Mouse (Mus musculus): ENCODE measurements around the gene Atp2c1. TPM values are rescaled to one million over a fixed set of nuclear protein-coding genes. Genes with fewer than 3 reads are reported as not detected.

Gene Atp2c1
- 54.8 and 56.3 TPM in 2 replicates for polyA plus RNA-seq (2016; fragmentation: Nextera tagmentation; extraction: Ambion mirVana)

DNA sequence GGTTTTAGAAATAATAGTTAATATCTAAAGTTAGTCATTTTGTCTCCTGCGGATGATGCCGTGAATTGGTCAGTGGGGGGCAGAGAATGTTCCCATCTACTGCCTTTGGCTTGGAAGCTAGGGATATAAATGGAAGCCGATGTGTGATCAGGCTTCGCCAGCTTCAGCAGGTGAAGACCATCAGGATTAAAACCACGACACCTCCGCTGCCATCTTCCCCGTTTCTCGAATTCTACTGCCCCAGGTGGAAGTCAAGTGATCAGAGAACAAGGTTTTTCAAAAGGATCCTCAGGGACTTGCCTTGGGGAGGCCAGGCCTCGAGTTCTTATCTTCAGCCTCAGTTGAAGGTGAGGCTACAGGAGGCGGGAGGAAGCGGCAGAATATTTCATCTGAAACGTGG is at the start of gene Atp2c1:
Gene Atp2c1 (minus strand): TSS at position 101 of the 400 bp plus-strand sequence.
- H3K4me1 ChIP-seq: peaks cover 34% of the 10 kb centered on the region
- H3K4me3 ChIP-seq: no peak within 1 kb of the TSS
- no peaks in the 10 kb centered on the region for H3K9me3 ChIP-seq (replicated peaks)
- H3K27ac ChIP-seq (replicated peaks): no peak within 1 kb of the TSS
- no peaks in the 10 kb centered on the region for H3K36me3 ChIP-seq
- DNase-seq (ENCODE audit: low spot score): no peak
- no peaks in the 10 kb centered on the region for H3K27me3 ChIP-seq (ENCODE audit: low read depth, poor library complexity, severe bottlenecking)
- 91% methylated on average over 12 of the region's 12 CpGs for WGBS

DNA sequence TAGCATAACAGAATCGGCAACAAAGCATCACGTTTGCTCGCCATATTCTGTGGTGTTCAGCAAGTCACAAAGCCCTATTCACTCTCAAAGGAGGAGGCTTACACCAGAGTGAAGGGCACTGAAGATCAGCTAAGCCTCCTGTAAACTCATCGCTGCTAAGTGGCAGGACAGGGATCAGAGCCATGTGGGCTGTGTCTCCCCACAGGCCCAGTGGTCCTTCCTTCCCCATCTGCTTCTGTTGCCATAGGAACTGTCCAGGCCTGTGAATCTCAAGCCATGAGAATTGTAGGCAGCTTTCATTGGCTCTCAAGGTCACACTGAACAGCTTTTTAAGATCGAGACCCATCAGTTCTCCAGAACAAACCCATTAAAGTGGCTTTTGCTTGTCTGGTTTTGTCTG is 30.3 kb upstream of the Atp2c1 start:
- Histone ChIP-seq H3K4me1 (peaks cover 30% of the 10 kb centered on the region), H3K27me3 (ENCODE audit: low read depth, poor library complexity, severe bottlenecking) (no peaks in the 10 kb centered on the region), H3K36me3 (no peaks in the 10 kb centered on the region), H3K27ac (replicated peaks) (no peak overlapping the region; the same call in 1 of the 2 replicates), H3K4me3 (no peak overlapping the region), H3K9me3 (replicated peaks) (no peaks in the 10 kb centered on the region)
- DNase-seq (ENCODE audit: low spot score): no peak
- 82% methylated on average over 5 of the region's 5 CpGs for WGBS

DNA sequence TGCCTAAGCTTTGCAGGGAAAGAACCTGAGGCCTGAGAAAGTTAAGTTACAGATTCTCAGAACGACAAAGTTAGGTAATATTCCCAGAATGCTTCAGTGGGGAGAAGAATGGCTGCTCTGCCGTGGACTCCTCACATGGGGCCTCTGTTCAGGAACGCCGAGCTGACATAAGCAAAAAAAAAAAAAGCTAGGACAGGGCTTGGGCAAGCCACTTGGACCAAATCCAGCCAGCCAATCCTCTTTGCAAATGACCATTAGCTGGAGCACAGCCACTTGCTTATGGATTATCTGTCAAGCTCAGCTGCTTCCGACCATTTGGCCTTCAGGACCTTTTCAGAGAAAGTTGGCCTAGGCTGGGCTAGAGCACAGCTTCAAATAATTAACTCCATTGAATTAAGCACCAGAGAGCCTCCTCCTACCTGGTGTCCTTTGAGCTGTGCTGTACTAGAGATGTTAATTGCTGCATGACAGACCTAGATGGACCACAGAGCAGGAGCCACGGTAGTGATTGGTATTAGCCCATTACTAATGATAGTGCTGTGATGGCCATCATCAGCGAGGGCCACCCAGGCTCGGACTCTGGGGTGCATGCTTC is 29.1 kb upstream of the Atp2c1 start:
- no peaks in the 10 kb centered on the region for H3K36me3 ChIP-seq
- no peak overlapping the region for H3K27ac ChIP-seq (replicated peaks)
- DNase-seq (ENCODE audit: low spot score): no peak
- peaks cover 38% of the 10 kb centered on the region for H3K4me1 ChIP-seq
- no peak overlapping the region for H3K4me3 ChIP-seq
- no peaks in the 10 kb centered on the region for H3K9me3 ChIP-seq (replicated peaks)
- 83% methylated on average over 8 of the region's 8 CpGs for WGBS
- no peaks in the 10 kb centered on the region for H3K27me3 ChIP-seq (ENCODE audit: low read depth, poor library complexity, severe bottlenecking)

GRCm38 (mm10) chr9:105554439-105554807 is 27.3 kb upstream of the Atp2c1 start:
- Histone ChIP-seq H3K27ac (replicated peaks) (peak overlapping the region; percentile 63), H3K36me3 (no peaks in the 10 kb centered on the region), H3K4me1 (peaks cover 38% of the 10 kb centered on the region), H3K4me3 (peak overlapping the region; percentile 33; the same call in 1 of the 2 replicates), H3K27me3 (ENCODE audit: low read depth, poor library complexity, severe bottlenecking) (no peaks in the 10 kb centered on the region), H3K9me3 (replicated peaks) (no peaks in the 10 kb centered on the region)
- 75% methylated on average over 7 of the region's 7 CpGs for WGBS
- no peak for DNase-seq (ENCODE audit: low spot score)

- Histone ChIP-seq H3K4me1 (peaks cover 38% of the 10 kb centered on the region), H3K27ac (replicated peaks) (peak overlapping the region; percentile 63), H3K9me3 (replicated peaks) (no peaks in the 10 kb centered on the region), H3K36me3 (no peaks in the 10 kb centered on the region), H3K27me3 (ENCODE audit: low read depth, poor library complexity, severe bottlenecking) (no peaks in the 10 kb centered on the region), H3K4me3 (peak overlapping the region; percentile 33)
- WGBS: 21% methylated on average over 24 of the region's 24 CpGs
- DNase-seq (ENCODE audit: low spot score): peak; percentile 19
Measured at GRCm38 (mm10) chr9:105553629-105554438, 26.7 kb upstream of the Atp2c1 start.

DNA sequence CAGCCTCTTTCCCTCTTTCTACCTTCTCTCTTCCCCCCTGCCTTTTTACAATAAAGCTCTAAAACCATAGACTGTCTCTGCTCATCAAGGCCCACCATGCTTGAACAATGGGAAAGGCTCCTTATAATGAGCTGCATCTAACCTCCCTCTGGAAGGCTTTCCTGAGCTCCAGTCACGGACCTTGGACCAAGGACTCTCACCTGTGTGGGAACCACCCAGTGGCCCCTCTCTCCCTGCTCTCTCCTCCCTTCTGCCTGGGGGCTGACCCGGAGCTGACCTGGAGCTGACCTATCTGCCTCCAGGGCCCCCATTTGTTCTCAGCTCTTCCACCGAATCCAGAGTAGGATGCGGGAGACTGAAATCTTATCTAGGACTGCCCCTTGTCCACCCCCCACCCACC is 24.3 kb upstream of the Atp2c1 start:
- H3K27me3 ChIP-seq (ENCODE audit: low read depth, poor library complexity, severe bottlenecking): no peaks in the 10 kb centered on the region
- 49% methylated on average over 4 of the region's 4 CpGs for WGBS
- no peak for DNase-seq (ENCODE audit: low spot score)

DNA sequence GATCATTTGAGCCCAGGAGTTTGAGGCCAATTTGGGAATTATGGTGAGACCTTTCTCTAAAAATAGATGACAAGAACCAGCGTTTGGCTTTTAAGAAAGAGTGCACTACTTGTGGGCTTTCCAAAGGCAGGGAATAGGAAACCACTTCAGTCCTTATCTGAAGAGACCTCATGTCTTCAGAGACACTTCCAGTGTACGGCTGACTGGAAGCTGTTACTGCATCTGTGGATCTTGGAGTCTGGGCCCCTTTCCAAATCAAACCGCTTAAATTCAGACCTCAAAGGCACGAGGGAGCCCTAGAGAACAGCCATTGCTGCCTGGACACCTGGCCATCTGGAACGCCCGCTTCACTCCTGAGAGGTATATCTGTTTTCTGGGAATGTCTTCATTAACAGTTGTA is 22.0 kb upstream of the Atp2c1 start:
- Histone ChIP-seq H3K4me3 (no peak overlapping the region), H3K9me3 (replicated peaks) (no peaks in the 10 kb centered on the region), H3K27ac (replicated peaks) (no peak overlapping the region), H3K27me3 (ENCODE audit: low read depth, poor library complexity, severe bottlenecking) (no peaks in the 10 kb centered on the region), H3K4me1 (peaks cover 24% of the 10 kb centered on the region), H3K36me3 (no peaks in the 10 kb centered on the region)
- WGBS: 90% methylated on average over 6 of the region's 6 CpGs
- DNase-seq (ENCODE audit: low spot score): no peak

More for the DNA sequence above, 24.3 kb upstream of the Atp2c1 start:
- Histone ChIP-seq H3K4me3 (no peak overlapping the region), H3K9me3 (replicated peaks) (no peaks in the 10 kb centered on the region), H3K27ac (replicated peaks) (0 out of 2 replicates have a peak overlapping the region, but pooled peaks have one; percentile 28), H3K4me1 (peaks cover 31% of the 10 kb centered on the region), H3K36me3 (no peaks in the 10 kb centered on the region)

GRCm38 (mm10) chr9:105544013-105544750 is 17.1 kb upstream of the Atp2c1 start:
- Histone ChIP-seq H3K4me1 (no peaks in the 10 kb centered on the region), H3K36me3 (no peaks in the 10 kb centered on the region), H3K9me3 (replicated peaks) (no peaks in the 10 kb centered on the region), H3K27me3 (ENCODE audit: low read depth, poor library complexity, severe bottlenecking) (no peaks in the 10 kb centered on the region), H3K27ac (replicated peaks) (no peak overlapping the region), H3K4me3 (no peak overlapping the region)
- no peak for DNase-seq (ENCODE audit: low spot score)
- WGBS: 86% methylated on average over 8 of the region's 8 CpGs

- Histone ChIP-seq H3K9me3 (replicated peaks) (no peaks in the 10 kb centered on the region), H3K4me3 (no peak overlapping the region), H3K27ac (replicated peaks) (no peak overlapping the region), H3K36me3 (no peaks in the 10 kb centered on the region), H3K4me1 (peaks cover 18% of the 10 kb centered on the region), H3K27me3 (ENCODE audit: low read depth, poor library complexity, severe bottlenecking) (no peaks in the 10 kb centered on the region)
- DNase-seq (ENCODE audit: low spot score): no peak
- 32% methylated on average over 8 of the region's 8 CpGs for WGBS
Measured at GRCm38 (mm10) chr9:105537473-105537872, 10.4 kb upstream of the Atp2c1 start.

GRCm38 (mm10) chr9:105536877-105537276 is 9.8 kb upstream of the Atp2c1 start:
- Histone ChIP-seq H3K9me3 (replicated peaks) (no peaks in the 10 kb centered on the region), H3K4me3 (no peak overlapping the region), H3K27me3 (ENCODE audit: low read depth, poor library complexity, severe bottlenecking) (no peaks in the 10 kb centered on the region), H3K36me3 (no peaks in the 10 kb centered on the region), H3K4me1 (peaks cover 18% of the 10 kb centered on the region), H3K27ac (replicated peaks) (no peak overlapping the region)
- WGBS: 62% methylated on average over 10 of the region's 10 CpGs
- DNase-seq (ENCODE audit: low spot score): no peak

DNA sequence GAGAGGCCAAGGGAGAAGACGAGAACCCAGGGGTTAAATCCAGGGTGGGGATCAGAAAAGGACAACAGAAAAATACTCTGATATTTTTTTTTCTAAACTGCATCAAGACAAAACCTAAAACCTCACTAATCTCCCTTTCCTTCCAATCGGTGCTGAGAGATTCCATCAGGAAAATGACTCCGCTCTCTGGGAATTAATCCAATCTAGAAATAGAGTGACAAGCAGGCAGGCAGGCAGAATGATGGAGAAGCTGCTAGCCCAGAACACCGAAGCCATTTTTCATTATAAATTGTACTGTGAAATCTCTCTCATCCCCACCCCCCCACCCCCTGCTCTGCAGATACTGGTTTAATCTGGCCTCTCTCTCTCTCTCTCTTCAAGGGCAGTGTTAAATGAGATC is 1.8 kb downstream of the Atp2c1 start:
- H3K36me3 ChIP-seq: no peaks in the 10 kb centered on the region
- DNase-seq (ENCODE audit: low spot score): no peak
- no peaks in the 10 kb centered on the region for H3K9me3 ChIP-seq (replicated peaks)
- no peak overlapping the region for H3K4me3 ChIP-seq
- H3K27ac ChIP-seq (replicated peaks): no peak overlapping the region; the same call in 1 of the 2 replicates
- no peaks in the 10 kb centered on the region for H3K27me3 ChIP-seq (ENCODE audit: low read depth, poor library complexity, severe bottlenecking)
- 68% methylated on average over 4 of the region's 4 CpGs for WGBS
- H3K4me1 ChIP-seq: peaks cover 45% of the 10 kb centered on the region

DNA sequence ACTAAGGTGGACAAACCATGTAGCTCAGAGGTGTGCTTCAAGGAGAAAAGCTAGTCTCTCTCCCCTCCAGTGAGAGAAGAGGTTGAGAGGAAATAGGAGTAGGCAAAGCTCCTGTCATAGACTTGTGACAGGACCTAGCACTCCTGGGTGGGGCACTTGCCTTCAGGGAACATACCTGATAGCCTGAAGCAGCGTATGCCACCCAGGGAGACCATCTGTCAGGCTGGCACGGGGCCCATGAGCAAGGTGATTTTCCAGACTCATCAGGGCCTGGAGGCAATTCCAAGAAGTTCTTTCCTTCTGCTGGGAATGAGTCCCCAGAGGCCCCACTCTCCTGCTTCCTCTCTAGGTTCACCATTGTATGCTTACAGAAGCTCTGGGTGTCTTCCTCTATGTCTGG is 4.1 kb downstream of the Atp2c1 start:
- H3K27ac ChIP-seq (replicated peaks): peak overlapping the region; percentile 42
- H3K4me1 ChIP-seq: peaks cover 49% of the 10 kb centered on the region
- 73% methylated on average over 2 of the region's 2 CpGs for WGBS

More for the DNA sequence above, 4.1 kb downstream of the Atp2c1 start:
- no peaks in the 10 kb centered on the region for H3K36me3 ChIP-seq
- no peak for DNase-seq (ENCODE audit: low spot score)
- no peak overlapping the region for H3K4me3 ChIP-seq
- no peaks in the 10 kb centered on the region for H3K9me3 ChIP-seq (replicated peaks)
- H3K27me3 ChIP-seq (ENCODE audit: low read depth, poor library complexity, severe bottlenecking): no peaks in the 10 kb centered on the region
